Mouse (Mus musculus) midbrain, postnatal 0 days (tissue): ENCODE measurements at regions not wholly inside any gene's neighbourhood (a gene's known extent, or its start where the extent isn't known, plus 50 kb on each side); places are given as distances from the start of the nearest gene placed in this dataset.
"Not testable (repeated sequence)": the region's sequence is repeated elsewhere in the genome, so short reads cannot be mapped to it uniquely, and the experiment has no call there.

Source experiments
- ATAC-seq: fragments of 200-750 bp; cut with Nextera tagmentation; 2 replicates; pipeline ENCODE4 v1.8.0; 2017; ENCODE audit warnings: moderate number of reproducible peaks, mild to moderate bottlenecking, moderate TSS enrichment, moderate library complexity; ENCODE audit not compliant: low FRiP score
- DNase-seq: peaks from one replicate; pipeline ENCODE4 v3.0.0-alpha.2; 2015; ENCODE audit warnings: low spot score
- H3K27ac ChIP-seq: fragments of 300-500 bp; sonication (generic); 2 replicates; pipeline ENCODE4 v1.5.1; 2014; ENCODE audit warnings: low read depth, mild to moderate bottlenecking, low read length, mixed read lengths
- H3K27me3 ChIP-seq: fragments of 300-500 bp; sonication (generic); 2 replicates; pipeline ENCODE4 v1.6.1; 2014; ENCODE audit warnings: low read length, control low read depth, mixed read lengths; ENCODE audit not compliant: insufficient read depth
- H3K36me3 ChIP-seq: fragments of 300-500 bp; sonication (generic); 2 replicates; pipeline ENCODE4 v1.6.1; 2014; ENCODE audit warnings: low read length, control low read depth, mixed read lengths; ENCODE audit not compliant: insufficient read depth
- H3K4me1 ChIP-seq: fragments of 300-500 bp; sonication (generic); 2 replicates; pipeline ENCODE4 v1.6.1; 2014; ENCODE audit warnings: mild to moderate bottlenecking, control low read depth, antibody characterized with exemption, low read length, mixed read lengths; ENCODE audit not compliant: insufficient read depth
- H3K4me2 ChIP-seq: fragments of 300-500 bp; sonication (generic); 2 replicates; pipeline ENCODE4 v1.6.1; 2014; ENCODE audit warnings: low read depth, mild to moderate bottlenecking, low read length, mixed read lengths; ENCODE audit not compliant: poor library complexity, severe bottlenecking
- H3K4me3 ChIP-seq: fragments of 300-500 bp; sonication (generic); 2 replicates; pipeline ENCODE4 v1.5.1; 2014; ENCODE audit warnings: low read depth, mild to moderate bottlenecking, low read length, moderate library complexity
- H3K9ac ChIP-seq: fragments of 300-500 bp; sonication (generic); replicated peaks from 2 replicates; pipeline ENCODE4 v1.6.1; 2014; ENCODE audit warnings: mild to moderate bottlenecking, low read length, moderate library complexity, mixed read lengths; ENCODE audit not compliant: poor library complexity, severe bottlenecking
- H3K9me3 ChIP-seq: fragments of 300-500 bp; sonication (generic); 2 replicates; pipeline ENCODE4 v1.6.1; 2016; ENCODE audit warnings: low read length, control low read depth
- CTCF ChIP-seq: IDR thresholded peaks from 2 replicates; pipeline ENCODE4 v1.5.1; 2016; ENCODE audit warnings: antibody characterized with exemption, mild to moderate bottlenecking
- WGBS: fragments of 180-500 bp; shearing (Covaris S2); extraction: QIAGEN DNeasy Blood & Tissue Kit; methylation state at CpG from one replicate; pipeline ENCODE4 v1.1.7; 2014; 5-methylcytosine and 5-hydroxymethylcytosine counted together

- Histone ChIP-seq H3K36me3 (no peaks in the 10 kb centered on the region), H3K27ac (no peak overlapping the region), H3K27me3 (no peaks in the 10 kb centered on the region), H3K9ac (no peak overlapping the region), H3K4me2 (no peak overlapping the region), H3K4me3 (no peak overlapping the region), H3K4me1 (no peaks in the 10 kb centered on the region), H3K9me3 (no peaks in the 10 kb centered on the region)
- no peak for TF ChIP-seq CTCF
- DNase-seq = no peak
- whole genome bisulfite sequencing = 40% methylated on average over 6 of the region's 6 CpGs
- peak; percentile 70; the same call in 1 of the 2 replicates for ATAC-seq
Observed at GRCm38 (mm10) chr1:14109190-14109482, 1984.0 kb downstream of the 4930444P10Rik start.

GRCm38 (mm10) chr1:14108450-14109189, 1984.5 kb downstream of the 4930444P10Rik start:
- 48% methylated on average over 7 of the region's 7 CpGs for WGBS
- H3K27ac ChIP-seq = no peak overlapping the region

GRCm38 (mm10) chr1:14105521-14105920, 1987.6 kb downstream of the 4930444P10Rik start:
- WGBS = 97% methylated on average over 4 of the region's 6 CpGs
- not testable (repeated sequence) for H3K4me3 ChIP-seq, H3K27me3 ChIP-seq, ATAC-seq, H3K9ac ChIP-seq, H3K9me3 ChIP-seq, DNase-seq, H3K36me3 ChIP-seq, H3K4me1 ChIP-seq, H3K27ac ChIP-seq, H3K4me2 ChIP-seq

More at GRCm38 (mm10) chr1:14108450-14109189, 1984.5 kb downstream of the 4930444P10Rik start:
- no peaks in the 10 kb centered on the region for H3K9me3 ChIP-seq
- no peak overlapping the region for H3K4me2 ChIP-seq
- DNase-seq (peak; percentile 87), ATAC-seq (peak; percentile 68; the same call in 1 of the 2 replicates)
- H3K36me3 ChIP-seq = no peaks in the 10 kb centered on the region
- no peak overlapping the region for H3K4me3 ChIP-seq
- H3K27me3 ChIP-seq = no peaks in the 10 kb centered on the region
- H3K4me1 ChIP-seq = no peaks in the 10 kb centered on the region
- TF ChIP-seq CTCF = no peak
- H3K9ac ChIP-seq = no peak overlapping the region

- ATAC-seq = no peak
- no peak for DNase-seq
- no peak overlapping the region for H3K9ac ChIP-seq
- no peak for TF ChIP-seq CTCF
- H3K36me3 ChIP-seq = no peaks in the 10 kb centered on the region
- H3K4me3 ChIP-seq = no peak overlapping the region
- no peaks in the 10 kb centered on the region for H3K27me3 ChIP-seq
- no peak overlapping the region for H3K27ac ChIP-seq
- 79% methylated on average over 2 of the region's 2 CpGs for WGBS
- no peak overlapping the region for H3K4me2 ChIP-seq
- H3K4me1 ChIP-seq = no peaks in the 10 kb centered on the region
- H3K9me3 ChIP-seq = no peaks in the 10 kb centered on the region
Observed at GRCm38 (mm10) chr1:14104529-14104928, 1988.6 kb downstream of the 4930444P10Rik start.

GRCm38 (mm10) chr1:14099031-14099430, 1994.1 kb downstream of the 4930444P10Rik start:
- Histone ChIP-seq H3K4me3 (no peak overlapping the region), H3K4me2 (no peak overlapping the region), H3K4me1 (no peaks in the 10 kb centered on the region), H3K36me3 (no peaks in the 10 kb centered on the region), H3K27ac (no peak overlapping the region), H3K27me3 (no peaks in the 10 kb centered on the region), H3K9ac (no peak overlapping the region), H3K9me3 (no peaks in the 10 kb centered on the region)
- WGBS = 42% methylated on average over 5 of the region's 5 CpGs
- no peak for TF ChIP-seq CTCF
- peak; percentile 22 for DNase-seq
- ATAC-seq = no peak

- WGBS = 18% methylated on average over 5 of the region's 5 CpGs
- no peak for TF ChIP-seq CTCF
- H3K9me3 ChIP-seq = no peaks in the 10 kb centered on the region
- H3K4me3 ChIP-seq = no peak overlapping the region
- H3K4me1 ChIP-seq = no peaks in the 10 kb centered on the region
- H3K4me2 ChIP-seq = no peak overlapping the region
- H3K9ac ChIP-seq = no peak overlapping the region
- H3K27ac ChIP-seq = no peak overlapping the region
- H3K27me3 ChIP-seq = no peaks in the 10 kb centered on the region
- peak; percentile 15 for DNase-seq
- ATAC-seq = no peak
- H3K36me3 ChIP-seq = no peaks in the 10 kb centered on the region
Observed at GRCm38 (mm10) chr1:14097567-14098228, 1995.4 kb downstream of the 4930444P10Rik start.
